ENCODE assay signal across 10 mouse cellular contexts in genomic region chr2:92514961-92515360, GRCm38 (mm10).
"Had no signal": no experiment of that assay in that cellular context is flagged by ENCODE, and none has a peak within 500 bp of the region (broad histone marks: within the 10 kb centered on the region; RNA-seq: fewer than 3 reads in every experiment).

No protein-coding gene starts in this region.

- DNase-seq: kidney, adult 18-20 months; kidney, postnatal 25 days; liver, embryonic 13.5 days; lung, adult 18-20 months; right cerebral cortex, postnatal 4 days; thymus, postnatal 4 days had no signal

- H3K4me2 ChIP-seq: intestine, embryonic 15.5 days; limb, embryonic 15.5 days; liver, embryonic 13.5 days; stomach, embryonic 15.5 days had no signal

- H3K27me3 ChIP-seq: intestine, embryonic 15.5 days; limb, embryonic 15.5 days; liver, embryonic 13.5 days; stomach, embryonic 15.5 days had no signal

- ATAC-seq: intestine, embryonic 15.5 days had no signal

- H3K27ac ChIP-seq: intestine, embryonic 15.5 days; left cerebral cortex, adult 2 months; limb, embryonic 15.5 days; liver, embryonic 13.5 days; stomach, embryonic 15.5 days had no signal

- H3K9me3 ChIP-seq: intestine, embryonic 15.5 days; limb, embryonic 15.5 days; liver, embryonic 13.5 days; stomach, embryonic 15.5 days had no signal

- H3K36me3 ChIP-seq: intestine, embryonic 15.5 days; limb, embryonic 15.5 days; liver, embryonic 13.5 days; stomach, embryonic 15.5 days had no signal

- H3K4me3 ChIP-seq: intestine, embryonic 15.5 days; left cerebral cortex, adult 2 months; limb, embryonic 15.5 days; liver, embryonic 13.5 days; stomach, embryonic 15.5 days had no signal

- H3K9ac ChIP-seq: intestine, embryonic 15.5 days; limb, embryonic 15.5 days; liver, embryonic 13.5 days; stomach, embryonic 15.5 days had no signal

- H3K4me1 ChIP-seq: intestine, embryonic 15.5 days; liver, embryonic 13.5 days; stomach, embryonic 15.5 days had no signal
